ENCODE assay signal across 8 mouse cellular contexts in the genomic region with DNA sequence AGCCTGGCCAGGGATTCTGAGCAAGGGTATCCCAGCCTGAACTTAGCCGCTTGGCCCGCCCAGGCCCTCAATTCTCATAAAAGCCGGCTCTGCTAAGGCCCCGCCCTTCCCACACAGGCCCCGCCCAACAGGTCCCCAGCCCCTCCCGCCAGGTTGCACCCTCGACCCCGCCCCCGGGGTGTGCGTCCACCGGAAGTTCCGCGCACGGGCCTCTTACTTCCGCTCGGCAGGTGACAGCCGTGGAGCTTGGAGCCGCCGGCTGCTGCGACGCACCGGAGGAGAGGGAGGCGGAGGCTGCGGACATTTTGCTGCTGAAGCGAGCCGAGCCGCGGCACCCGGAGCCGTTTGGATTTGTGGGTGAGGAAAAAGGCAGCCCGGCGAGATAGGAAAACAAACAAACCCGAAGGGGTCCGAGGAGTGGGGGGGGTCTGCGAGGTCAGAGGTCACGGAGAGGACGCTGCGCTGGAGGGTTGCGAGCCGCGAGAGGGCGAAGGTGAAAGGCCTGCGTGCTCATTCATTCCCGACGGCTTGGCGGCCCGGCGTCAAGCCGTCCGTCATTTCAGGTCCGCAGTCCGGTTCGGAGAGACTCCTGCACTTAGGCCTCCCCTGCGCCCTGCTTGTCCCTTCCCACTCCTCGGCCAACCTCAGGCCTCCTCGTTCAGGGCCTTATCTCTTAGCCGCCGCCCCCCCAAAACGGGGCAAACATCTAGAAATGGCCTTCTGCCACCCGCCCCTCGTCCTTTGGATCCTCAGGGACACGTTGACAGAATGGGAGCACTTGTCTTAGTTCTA. TPM values are rescaled to one million over a fixed set of nuclear protein-coding genes. Genes with fewer than 3 reads are reported as not detected.
DNase-seq lines count a peak whose midpoint lies in the region; ATAC-seq lines count a peak whose summit lies in the region.

Gene Ap1b1, plus strand, starts transcription at position 130 of the 792 bp plus-strand sequence.

- H3K27me3 ChIP-seq in intestine, embryonic 16.5 days (replicated peaks; ENCODE audit: control insufficient read depth, insufficient read depth, low read length): no peaks in the 10 kb centered on the region

- DNase-seq in adrenal gland, postnatal 10 days: peak; percentile 97
- peak; percentile 97 for DNase-seq in embryo, embryonic 9.5 days (ENCODE audit: extremely low spot score)
- peak; percentile 72 to 88 for DNase-seq in gastrocnemius, postnatal 4 days (ENCODE audit: low spot score in 2 of 2)
- DNase-seq in left cerebral cortex, postnatal 25 days (ENCODE audit: low spot score in 2 of 2): peak; percentile 89 to 91
- DNase-seq in mesoderm, embryonic 11.5 days (ENCODE audit: low read depth, low spot score): peak; percentile 91
- peak; percentile 89 for DNase-seq in right cerebral cortex, postnatal 25 days
- peak; percentile 87 to 92 for DNase-seq in urinary bladder, postnatal 36 days (ENCODE audit: low spot score in 2 of 2)

- peak within 1 kb of the TSS; percentile 57 for H3K27ac ChIP-seq in intestine, embryonic 16.5 days (ENCODE audit: low read length)

- no peaks in the 10 kb centered on the region for H3K36me3 ChIP-seq in intestine, embryonic 16.5 days (ENCODE audit: control insufficient read depth, insufficient read depth, low read length)

- ATAC-seq in intestine, embryonic 16.5 days: peak; percentile 96

- WGBS in intestine, embryonic 16.5 days: under 1% methylated on average over 62 of the region's 62 CpGs

- peak within 1 kb of the TSS; percentile 74 for H3K4me3 ChIP-seq in intestine, embryonic 16.5 days (ENCODE audit: low read length)

- no peaks in the 10 kb centered on the region for H3K9me3 ChIP-seq in intestine, embryonic 16.5 days (ENCODE audit: control insufficient read depth, low read length)

- H3K4me1 ChIP-seq in intestine, embryonic 16.5 days (ENCODE audit: control insufficient read depth, insufficient read depth, low read length): peaks cover 7% of the 10 kb centered on the region; the same call in 1 of the 2 replicates

- H3K4me2 ChIP-seq in intestine, embryonic 16.5 days (ENCODE audit: low read depth, low read length): peak within 1 kb of the TSS; percentile 85

- intact Hi-C loops in left cerebral cortex, postnatal 25 days (cut with DNase I): loop anchor here (1.0 kb wide), 1 partner anchor 78 kb away; the partner anchor contains the start of gene Gas2l1

- H3K9ac ChIP-seq in intestine, embryonic 16.5 days (ENCODE audit: low read depth, low read length): peak within 1 kb of the TSS; percentile 78

RNA-seq across cellular contexts. Expression of gene Ap1b1, which starts in this region (rescaled TPM):
- 10 to 100 TPM; 56.5 to 58.9 TPM for total RNA-seq in adrenal gland, postnatal 10 days (2021)
- total RNA-seq in gastrocnemius, postnatal 4 days (2021): 10 to 100 TPM; 46.5 to 58.0 TPM
- polyA plus RNA-seq in intestine, embryonic 16.5 days (2015; fragmentation: Nextera tagmentation; extraction: Ambion mirVana): 81.2 and 85.4 TPM in 2 replicates
- 100 to 1,000 TPM; 149 to 152 TPM for total RNA-seq in left cerebral cortex, postnatal 25 days (2021)

Comparison
In these comparisons a context has a peak if more than half of its experiments do, and no peak if none do; other contexts are left out.
1. Peak in every context shown above with its lines: DNase-seq, ATAC-seq, H3K4me3 ChIP-seq and H3K27ac ChIP-seq.